Mouse (Mus musculus): ENCODE data around the gene Itga6. TPM values are rescaled to one million over a fixed set of nuclear protein-coding genes. Genes with fewer than 3 reads are reported as not detected.

The Itga6 gene
- total RNA-seq, 2 experiments from 2014 or later: 38.9 to 39.4 TPM

DNA sequence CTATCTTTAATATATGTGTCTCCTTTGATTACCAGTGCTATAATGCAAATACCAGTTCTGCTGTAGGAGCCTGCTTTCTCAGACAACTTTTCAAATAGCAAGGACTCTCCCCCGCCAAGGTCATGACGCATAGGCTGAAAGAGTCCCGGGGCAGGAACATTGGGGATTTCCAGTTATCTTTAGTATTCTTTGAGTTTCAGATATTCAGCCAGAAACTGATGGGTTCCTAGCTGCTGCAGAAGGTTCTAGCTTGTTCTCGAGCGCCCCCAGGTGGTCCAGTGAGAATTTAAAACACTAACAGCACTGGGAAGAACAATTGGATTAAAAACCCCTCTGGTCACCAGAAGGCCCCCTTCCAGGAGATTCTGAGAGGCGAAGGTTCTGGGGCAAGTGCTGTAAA is 92.4 kb downstream of the Itga6 start:
- DNase-seq (ENCODE audit: low spot score in 2 of 2): peak; percentile 62 to 71

DNA sequence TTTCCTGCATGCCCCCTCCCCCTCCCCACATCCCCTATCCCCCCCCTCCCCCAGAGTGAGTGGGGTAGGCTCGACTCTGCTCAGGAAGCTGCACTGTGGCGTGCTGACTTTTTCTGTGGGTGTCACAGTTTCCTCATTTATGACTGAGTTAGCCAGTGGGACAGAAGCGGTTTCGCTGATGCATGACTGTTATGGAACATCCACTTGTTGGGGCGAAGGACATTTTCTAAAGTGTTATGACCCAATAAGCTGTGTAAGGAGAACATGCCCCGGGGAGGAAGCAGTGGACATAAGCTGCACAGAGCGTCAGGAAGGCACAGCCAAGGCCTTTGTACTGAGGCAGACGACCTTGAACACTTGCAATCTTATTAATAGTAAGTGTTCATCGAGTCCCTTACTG is 97.9 kb downstream of the Itga6 start:
- no peak for DNase-seq (ENCODE audit: low spot score in 2 of 2)

DNA sequence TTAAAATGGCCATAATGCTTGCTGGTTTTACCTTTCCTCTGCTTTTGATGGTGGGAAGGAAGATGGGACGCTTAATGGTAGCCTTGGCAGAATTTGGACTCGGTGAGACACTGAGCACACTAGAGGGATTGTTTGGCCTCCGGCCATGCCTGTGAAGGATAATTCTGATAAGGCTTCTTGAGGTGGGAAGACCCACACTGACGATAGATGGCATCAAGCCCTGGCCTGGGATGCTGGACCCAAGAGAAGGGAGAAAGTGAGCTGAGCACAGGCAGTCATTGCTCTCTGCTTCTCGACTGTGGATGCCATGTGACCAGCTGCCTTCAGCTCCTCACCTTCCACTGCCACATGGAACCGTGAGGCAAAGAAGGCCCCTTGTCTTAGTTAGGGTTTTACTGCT is 99.5 kb downstream of the Itga6 start:
- no peak for DNase-seq (ENCODE audit: low spot score in 2 of 2)

- peak; percentile 28 to 55 for DNase-seq (ENCODE audit: low spot score in 2 of 2)
These were observed 106.7 kb downstream of the Itga6 start for GRCm38 (mm10) chr2:71852161-71852560.

GRCm38 (mm10) chr2:71855076-71855475 is 109.7 kb downstream of the Itga6 start:
- DNase-seq (ENCODE audit: low spot score in 2 of 2): no peak

GRCm38 (mm10) chr2:71863531-71864173 is 118.2 kb downstream of the Itga6 start:
- DNase-seq (ENCODE audit: low spot score in 2 of 2): no peak

GRCm38 (mm10) chr2:71865022-71865421 is 119.6 kb downstream of the Itga6 start:
- DNase-seq (ENCODE audit: low spot score in 2 of 2): peak in 1 of 2 experiments; percentile 74

GRCm38 (mm10) chr2:71865935-71866334 is 120.5 kb downstream of the Itga6 start:
- DNase-seq (ENCODE audit: low spot score in 2 of 2): no peak

- no peak for DNase-seq (ENCODE audit: low spot score in 2 of 2)
These were observed 121.1 kb downstream of the Itga6 start for GRCm38 (mm10) chr2:71866565-71866964.

- DNase-seq (ENCODE audit: low spot score in 2 of 2): no peak
These were observed 121.6 kb downstream of the Itga6 start for GRCm38 (mm10) chr2:71867019-71867418.

- no peak for DNase-seq (ENCODE audit: low spot score in 2 of 2)
These were observed 122.1 kb downstream of the Itga6 start for GRCm38 (mm10) chr2:71867480-71867879.

GRCm38 (mm10) chr2:71868256-71868655 is 122.8 kb downstream of the Itga6 start:
- no peak for DNase-seq (ENCODE audit: low spot score in 2 of 2)

GRCm38 (mm10) chr2:71872141-71872540 is 126.7 kb downstream of the Itga6 start:
- no peak for DNase-seq (ENCODE audit: low spot score in 2 of 2)

DNA sequence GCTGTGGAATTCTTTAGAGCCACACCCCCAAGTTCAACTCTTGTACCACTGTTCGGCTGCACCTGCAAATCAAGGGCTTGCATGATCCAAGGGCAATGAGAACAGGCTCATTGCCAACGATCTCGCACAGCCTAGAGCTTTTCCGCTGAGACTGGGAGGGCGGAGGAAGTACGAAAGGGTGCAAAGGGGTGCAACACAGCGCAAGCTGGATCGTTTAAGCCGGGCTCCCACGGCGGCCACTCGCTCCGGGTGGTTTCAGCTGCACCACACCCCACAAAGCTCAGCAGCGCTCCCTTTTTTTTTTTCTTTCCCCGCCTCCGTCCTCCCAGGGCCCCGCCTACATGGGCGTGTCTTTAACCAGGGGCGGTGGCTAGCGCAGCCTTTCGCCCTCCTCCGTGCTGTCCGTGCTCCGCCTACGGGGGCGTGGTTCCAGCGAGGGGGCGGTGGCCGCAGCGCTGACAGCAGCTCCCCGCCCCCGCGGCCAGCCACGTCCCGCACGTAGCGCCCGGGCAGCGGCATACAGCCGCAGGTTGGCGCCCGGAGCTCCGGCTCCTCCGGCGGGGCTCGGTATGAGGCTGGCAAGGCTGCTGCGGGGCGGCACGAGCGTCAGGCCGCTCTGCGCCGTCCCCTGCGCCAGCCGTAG is 127.5 kb downstream of the Itga6 start, which contains the start of gene Pdk1:
TSS of gene Pdk1 (plus strand) at position 424 of the 643 bp plus-strand sequence.
- peak; percentile 93 to 97 for DNase-seq (ENCODE audit: low spot score in 2 of 2)

DNA sequence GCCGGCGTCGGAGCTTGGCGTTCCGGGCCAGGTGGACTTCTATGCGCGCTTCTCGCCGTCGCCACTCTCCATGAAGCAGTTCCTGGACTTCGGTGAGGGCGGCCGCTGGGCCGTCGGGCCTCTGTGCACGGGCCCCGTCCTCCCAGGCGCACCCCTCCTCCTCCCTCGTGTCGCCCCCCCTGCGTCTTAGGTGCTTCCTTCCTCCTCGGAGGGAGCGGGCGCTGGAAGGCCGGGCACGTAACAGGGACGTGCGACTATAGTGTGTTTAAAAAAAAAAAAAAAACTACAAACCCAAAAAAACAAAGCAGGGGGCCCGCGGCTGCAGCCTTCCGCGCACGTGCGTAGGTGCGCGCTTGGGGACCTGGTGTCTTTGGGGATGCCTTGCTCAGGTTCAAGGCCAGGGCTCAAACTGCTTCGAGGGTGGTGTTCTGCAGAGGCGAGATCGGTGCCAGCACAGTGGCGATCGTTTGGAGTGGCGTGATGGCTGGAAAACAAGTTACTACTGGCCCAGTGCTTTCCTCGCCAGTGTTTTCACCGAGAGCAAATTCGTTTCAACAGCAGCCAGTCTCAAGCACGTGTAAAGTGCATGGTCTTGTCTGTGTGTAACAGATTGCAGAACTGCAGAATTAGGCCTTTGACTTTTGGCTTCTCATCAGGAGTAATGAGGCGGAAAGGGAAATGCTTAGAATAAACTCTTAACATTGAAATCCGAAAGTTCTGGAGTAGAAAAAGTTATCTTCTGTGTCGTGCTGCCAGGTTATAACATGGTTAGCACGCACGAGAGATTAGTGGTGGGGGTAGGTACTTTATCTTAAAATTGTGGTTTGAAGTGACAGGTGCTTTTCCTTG is 128.3 kb downstream of the Itga6 start:
- DNase-seq (ENCODE audit: low spot score in 2 of 2): peak; percentile 26 to 33

GRCm38 (mm10) chr2:71874422-71874821 is 129.0 kb downstream of the Itga6 start:
- no peak for DNase-seq (ENCODE audit: low spot score in 2 of 2)

DNA sequence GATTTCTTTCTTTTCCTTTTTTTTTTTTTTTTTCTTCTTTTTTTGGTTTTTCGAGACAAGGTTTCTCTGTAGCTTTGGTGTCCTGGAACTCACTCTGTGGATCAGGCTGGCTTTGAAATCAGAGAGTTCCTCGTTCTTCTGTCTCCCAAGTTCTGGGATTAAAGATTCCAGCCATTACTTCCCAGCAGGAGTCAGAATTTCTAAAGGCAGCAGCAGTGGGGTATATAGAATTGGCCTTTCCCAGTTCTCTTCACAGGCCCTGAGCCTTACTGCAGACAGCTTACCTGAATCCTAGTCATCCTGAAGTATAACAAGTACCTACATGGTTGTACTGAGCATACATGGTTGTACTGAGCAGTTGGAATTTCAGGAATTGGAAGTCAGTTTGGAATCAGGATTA is 129.4 kb downstream of the Itga6 start:
- no peak for DNase-seq (ENCODE audit: low spot score in 2 of 2)

DNA sequence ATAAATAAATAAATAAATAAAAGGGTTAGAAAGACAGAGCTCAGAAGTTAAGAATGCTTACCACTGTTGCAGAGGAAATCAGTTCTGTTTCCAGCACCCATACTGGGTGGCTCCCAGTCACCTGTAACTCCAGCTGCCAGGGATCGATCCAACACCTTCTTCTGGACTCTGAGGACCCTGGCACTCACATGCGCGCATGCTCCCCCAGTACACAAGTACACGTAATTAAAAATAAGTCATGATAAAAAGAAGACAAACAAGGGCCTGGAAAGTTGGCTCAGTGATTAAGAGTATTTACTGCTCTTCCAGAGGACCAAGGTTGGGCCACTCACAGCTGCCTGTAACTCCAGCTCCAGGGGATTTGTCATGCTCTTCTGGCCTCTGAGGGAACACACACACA is 132.4 kb downstream of the Itga6 start:
- no peak for DNase-seq (ENCODE audit: low spot score in 2 of 2)

DNA sequence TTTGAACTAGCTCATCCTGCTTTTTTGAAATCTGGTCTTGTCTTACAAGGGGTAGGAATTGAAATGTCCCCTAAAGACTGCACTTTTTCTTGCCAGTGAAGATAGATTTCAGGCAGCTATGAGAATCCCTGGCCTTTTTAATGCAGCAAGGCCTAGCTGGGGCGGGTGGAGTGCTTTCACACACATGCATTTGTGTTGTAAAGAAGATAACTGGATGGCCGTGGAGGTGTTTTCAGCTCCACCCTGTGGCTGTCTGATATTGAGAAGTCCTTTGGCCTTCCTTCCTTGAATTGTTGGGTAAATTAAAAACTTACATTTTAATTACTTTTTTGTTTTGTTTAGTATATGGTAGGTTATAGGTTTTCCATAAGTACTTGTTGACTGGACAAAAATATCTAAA is 133.0 kb downstream of the Itga6 start:
- no peak for DNase-seq (ENCODE audit: low spot score in 2 of 2)

DNA sequence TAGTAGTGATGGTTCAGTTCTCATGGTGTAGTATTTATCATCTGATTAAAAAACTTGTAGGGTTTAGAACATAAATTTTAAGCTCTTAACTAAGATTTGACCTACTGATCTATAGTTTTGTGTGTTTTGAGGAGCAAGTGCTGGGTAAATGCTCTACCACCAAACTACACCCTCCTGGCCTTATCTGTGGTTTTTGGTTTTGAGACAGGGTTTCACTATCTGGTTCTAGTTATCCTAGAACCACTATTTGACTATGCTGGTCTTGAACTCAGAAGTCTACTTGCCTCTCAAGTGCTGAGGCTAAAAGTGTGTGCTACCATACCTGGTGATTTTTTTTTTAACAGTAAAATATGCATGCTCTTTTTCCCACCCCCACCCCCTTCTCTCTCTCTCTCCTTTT is 133.5 kb downstream of the Itga6 start:
- DNase-seq (ENCODE audit: low spot score in 2 of 2): no peak

GRCm38 (mm10) chr2:71882914-71883651 is 137.7 kb downstream of the Itga6 start:
- DNase-seq (ENCODE audit: low spot score in 2 of 2): no peak
